Mouse (Mus musculus): ENCODE data around the gene Anapc4.

DNA sequence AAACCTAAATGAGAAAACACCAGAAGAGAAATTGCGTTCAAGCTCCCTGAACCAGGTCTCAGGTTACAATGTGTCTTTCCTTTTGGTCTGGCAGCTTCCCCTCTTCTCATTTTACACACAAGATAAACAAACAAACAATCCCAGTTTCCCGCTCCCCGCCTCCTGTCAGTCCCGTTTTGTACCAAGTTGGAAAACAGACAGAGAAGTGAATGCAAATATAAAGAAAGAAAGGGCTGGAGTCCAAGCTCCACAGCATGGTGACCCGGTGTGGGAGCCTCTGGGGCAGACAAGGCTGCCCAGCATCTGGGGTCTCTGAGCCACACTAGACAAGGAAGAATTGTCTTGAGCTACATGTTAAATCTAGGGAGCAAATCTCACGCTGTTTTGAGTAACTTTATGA is 70.9 kb downstream of the Anapc4 start:
- TF ChIP-seq CTCF (IDR thresholded peaks at IDR 0.05; ENCODE audit: low read depth, low read length) (no peak), POLR2A (IDR thresholded peaks at IDR 0.05; ENCODE audit: insufficient read depth, low read length) (no peak)

All from ES-Bruce4 (cell line).